Mouse (Mus musculus) midbrain, embryonic 16.5 days (tissue): ENCODE results near the gene Rps11. TPM values are rescaled to one million over a fixed set of nuclear protein-coding genes. Genes with fewer than 3 reads are reported as not detected.

Experiments used
- ATAC-seq: fragments of 200-750 bp; cut with Nextera tagmentation; 2 replicates; pipeline ENCODE4 v1.8.0; 2017; ENCODE audit warnings: moderate TSS enrichment
- H3K27ac ChIP-seq: fragments of 300-500 bp; sonication (generic); 2 replicates; pipeline ENCODE4 v1.5.1; 2014; ENCODE audit warnings: mild to moderate bottlenecking, low read length, mixed read lengths
- H3K27me3 ChIP-seq: fragments of 300-500 bp; sonication (generic); 2 replicates; pipeline ENCODE4 v1.6.1; 2014; ENCODE audit warnings: low read depth, low read length, mixed read lengths; ENCODE audit not compliant: control insufficient read depth, insufficient read depth
- H3K36me3 ChIP-seq: fragments of 300-500 bp; sonication (generic); 2 replicates; pipeline ENCODE4 v1.6.1; 2014; ENCODE audit warnings: mild to moderate bottlenecking, low read length, moderate library complexity, mixed read lengths; ENCODE audit not compliant: control insufficient read depth, insufficient read depth
- H3K4me1 ChIP-seq: fragments of 300-500 bp; sonication (generic); 2 replicates; pipeline ENCODE4 v1.6.1; 2014; ENCODE audit warnings: mild to moderate bottlenecking, low read length, mixed read lengths; ENCODE audit not compliant: control insufficient read depth, insufficient read depth
- H3K4me2 ChIP-seq: fragments of 300-500 bp; sonication (generic); 2 replicates; pipeline ENCODE4 v1.6.1; 2014; ENCODE audit warnings: mild to moderate bottlenecking, low read length, mixed read lengths
- H3K4me3 ChIP-seq: fragments of 300-500 bp; sonication (generic); 2 replicates; pipeline ENCODE4 v1.5.1; 2014; ENCODE audit warnings: low read depth, mild to moderate bottlenecking, low read length, moderate library complexity, mixed read lengths
- H3K9ac ChIP-seq: fragments of 300-500 bp; sonication (generic); 2 replicates; pipeline ENCODE4 v1.6.1; 2014; ENCODE audit warnings: low read depth, low read length, mixed read lengths
- H3K9me3 ChIP-seq: fragments of 300-500 bp; sonication (generic); replicated peaks from 2 replicates; pipeline ENCODE4 v1.6.1; 2014; ENCODE audit warnings: mild to moderate bottlenecking, low read length, mixed read lengths; ENCODE audit not compliant: control insufficient read depth, poor library complexity, severe bottlenecking
- WGBS: fragments of 180-500 bp; shearing (Covaris S2); extraction: QIAGEN DNeasy Blood & Tissue Kit; methylation state at CpG from one replicate; pipeline ENCODE4 v1.1.7; 2014; 5-methylcytosine and 5-hydroxymethylcytosine counted together
- polyA plus RNA-seq: library from polyadenylated mRNA; unstranded; fragments of >200 nt; fragmentation: Nextera tagmentation; extraction: Ambion mirVana; gene quantifications from 2 replicates; pipeline ENCODE4 v1.2.1, GENCODE M21; 2015

Gene Rps11
- polyA plus RNA-seq, 1 experiment from 2014 or later = 657 TPM

DNA sequence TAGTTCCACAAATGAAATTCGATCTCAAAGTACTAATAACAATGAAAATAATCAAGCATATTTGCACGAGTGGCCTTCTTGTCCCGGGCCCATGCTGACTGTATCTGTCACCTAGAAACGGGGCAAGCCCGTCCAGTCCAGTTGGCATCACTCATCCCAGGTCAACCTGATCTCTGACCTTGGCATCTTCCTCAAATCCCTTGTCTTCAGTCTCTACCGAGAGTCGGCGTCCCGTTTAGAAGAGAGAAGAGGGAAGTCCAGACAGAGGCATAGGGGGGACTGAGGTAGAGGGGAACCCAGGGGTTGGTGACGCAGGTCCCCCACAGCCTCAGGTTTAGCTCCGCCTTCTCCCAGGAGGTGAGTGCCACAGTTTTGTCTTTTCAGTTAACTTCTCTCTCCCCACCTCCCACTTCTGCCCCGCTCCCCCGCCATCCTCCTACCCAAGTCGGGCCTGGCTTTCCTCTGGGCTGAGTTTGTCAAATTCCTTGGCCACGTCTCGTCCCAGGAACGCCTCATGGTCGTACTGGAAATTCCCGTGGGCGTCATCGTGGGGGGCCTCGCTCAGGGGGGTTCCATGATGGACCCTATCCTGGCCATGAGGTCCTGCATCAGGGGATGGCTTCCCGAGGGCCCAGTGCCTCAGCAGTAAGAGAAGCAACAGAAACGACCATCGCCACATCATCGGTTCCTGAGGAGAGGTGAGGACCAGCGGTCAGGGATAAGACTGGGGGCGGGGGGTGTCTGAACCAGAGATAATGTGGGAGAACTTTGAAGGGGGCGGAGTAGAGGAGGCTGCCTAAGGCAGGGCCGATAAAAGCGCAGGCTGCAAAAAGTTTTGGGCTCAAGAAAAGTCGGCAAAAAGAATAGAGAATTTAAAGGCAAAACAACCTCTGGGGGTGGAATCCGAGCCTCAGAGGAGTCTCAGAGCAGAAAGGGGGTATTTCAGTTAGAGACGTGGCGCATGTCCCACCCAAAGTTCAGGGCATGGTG lies 32.9 kb downstream of the Rps11 start:
- Histone ChIP-seq H3K4me3 (peak overlapping the region; percentile 40), H3K4me1 (peaks cover 5% of the 10 kb centered on the region), H3K9ac (peak overlapping the region; percentile 57), H3K36me3 (peaks cover 3% of the 10 kb centered on the region; the same call in 1 of the 2 replicates), H3K9me3 (no peaks in the 10 kb centered on the region), H3K27me3 (no peaks in the 10 kb centered on the region), H3K27ac (no peak overlapping the region), H3K4me2 (peak overlapping the region; percentile 60)
- peak; percentile 61 for ATAC-seq
- WGBS = 17% methylated on average over 35 of the region's 35 CpGs

DNA sequence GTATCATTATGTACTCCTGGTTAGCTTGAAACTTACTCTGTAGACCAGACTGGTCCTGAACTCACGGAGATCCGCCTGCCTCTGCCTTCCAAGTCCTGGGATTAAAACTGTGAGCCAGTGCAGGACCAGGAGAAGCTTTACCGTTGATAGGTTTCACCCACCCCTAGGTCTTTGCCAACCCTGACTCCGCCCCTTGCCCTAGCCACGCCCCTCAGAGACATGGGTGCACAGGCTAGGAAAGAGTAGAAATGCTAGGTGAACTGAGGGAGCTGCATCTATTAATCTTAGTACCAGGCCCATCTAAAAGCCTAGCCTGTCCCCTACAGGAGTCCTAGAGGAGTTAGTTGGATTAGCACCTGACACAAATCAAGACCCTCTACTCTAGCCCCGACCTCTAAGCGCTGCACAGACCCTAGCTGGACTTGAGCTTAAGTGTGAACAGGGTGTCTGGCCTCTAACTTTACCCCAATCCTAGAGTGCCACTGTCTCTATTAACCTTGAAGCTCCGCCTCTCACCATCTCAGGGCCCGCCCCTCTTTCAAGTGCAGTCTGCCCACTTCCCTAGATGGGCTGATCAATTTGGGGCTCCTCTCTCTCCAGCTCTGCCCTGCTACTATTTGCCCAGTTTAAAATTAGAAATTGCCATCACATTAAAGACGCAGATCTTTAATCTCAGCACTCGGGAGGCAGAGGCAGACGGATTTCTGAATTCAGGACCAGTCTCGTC lies 33.8 kb downstream of the Rps11 start:
- Histone ChIP-seq H3K9me3 (no peaks in the 10 kb centered on the region), H3K27me3 (no peaks in the 10 kb centered on the region), H3K9ac (no peak overlapping the region), H3K4me2 (no peak overlapping the region), H3K27ac (no peak overlapping the region), H3K36me3 (peaks cover 5% of the 10 kb centered on the region; the same call in 1 of the 2 replicates), H3K4me3 (no peak overlapping the region), H3K4me1 (peaks cover 5% of the 10 kb centered on the region)
- no peak for ATAC-seq
- WGBS = 82% methylated on average over 13 of the region's 13 CpGs

DNA sequence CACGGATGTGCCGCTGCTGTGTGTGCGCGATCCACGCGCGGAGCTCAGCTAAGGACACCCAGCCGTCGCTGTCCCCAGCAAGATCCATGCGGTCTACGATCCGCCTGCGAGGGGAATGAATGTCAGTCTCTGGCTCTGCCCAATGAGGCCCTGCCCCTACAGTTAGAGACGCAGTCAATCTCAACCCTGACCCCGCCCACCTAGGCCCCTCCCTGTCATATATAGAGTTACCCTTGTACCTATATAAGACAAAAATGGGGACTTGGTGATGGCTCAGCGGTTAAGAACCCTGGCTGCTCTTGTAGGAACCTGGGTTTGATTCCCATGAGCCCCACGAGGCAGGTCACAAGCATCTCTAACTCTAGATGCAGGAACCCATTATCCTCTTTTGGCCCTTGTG lies 35.6 kb downstream of the Rps11 start:
- no peak overlapping the region for H3K4me3 ChIP-seq
- H3K27ac ChIP-seq = no peak overlapping the region
- H3K9me3 ChIP-seq = no peaks in the 10 kb centered on the region
- H3K4me2 ChIP-seq = no peak overlapping the region
- 97% methylated on average over 17 of the region's 17 CpGs for WGBS
- no peak overlapping the region for H3K9ac ChIP-seq
- no peak for ATAC-seq
- H3K27me3 ChIP-seq = no peaks in the 10 kb centered on the region
- H3K4me1 ChIP-seq = peaks cover 5% of the 10 kb centered on the region
- H3K36me3 ChIP-seq = peaks cover 5% of the 10 kb centered on the region; the same call in 1 of the 2 replicates

DNA sequence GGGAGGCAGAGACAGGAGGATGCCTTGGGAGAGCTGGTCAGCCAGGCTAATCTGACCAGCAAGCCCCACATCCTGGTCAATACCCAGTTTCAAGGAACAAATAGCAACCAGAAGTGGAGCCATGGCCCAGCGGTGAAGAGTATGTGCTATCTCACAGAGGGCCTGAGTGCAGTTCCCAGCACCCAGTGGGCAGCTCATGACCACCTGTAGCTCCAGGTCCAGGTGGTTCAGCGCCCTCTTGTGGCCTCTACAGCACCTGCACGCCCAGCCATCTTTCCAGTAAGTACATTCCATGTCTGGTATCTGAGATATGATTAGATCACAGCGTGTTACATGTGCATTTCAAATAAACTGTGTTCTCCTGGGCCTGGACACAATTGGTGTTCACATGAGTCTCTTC lies 38.2 kb downstream of the Rps11 start:
- Histone ChIP-seq H3K27me3 (no peaks in the 10 kb centered on the region), H3K27ac (no peak overlapping the region), H3K36me3 (peaks cover 5% of the 10 kb centered on the region; the same call in 1 of the 2 replicates), H3K4me3 (no peak overlapping the region), H3K4me2 (no peak overlapping the region), H3K4me1 (peaks cover 2% of the 10 kb centered on the region; the same call in 1 of the 2 replicates), H3K9ac (no peak overlapping the region), H3K9me3 (no peaks in the 10 kb centered on the region)
- no peak for ATAC-seq
- WGBS = 82% methylated on average over 4 of the region's 4 CpGs

DNA sequence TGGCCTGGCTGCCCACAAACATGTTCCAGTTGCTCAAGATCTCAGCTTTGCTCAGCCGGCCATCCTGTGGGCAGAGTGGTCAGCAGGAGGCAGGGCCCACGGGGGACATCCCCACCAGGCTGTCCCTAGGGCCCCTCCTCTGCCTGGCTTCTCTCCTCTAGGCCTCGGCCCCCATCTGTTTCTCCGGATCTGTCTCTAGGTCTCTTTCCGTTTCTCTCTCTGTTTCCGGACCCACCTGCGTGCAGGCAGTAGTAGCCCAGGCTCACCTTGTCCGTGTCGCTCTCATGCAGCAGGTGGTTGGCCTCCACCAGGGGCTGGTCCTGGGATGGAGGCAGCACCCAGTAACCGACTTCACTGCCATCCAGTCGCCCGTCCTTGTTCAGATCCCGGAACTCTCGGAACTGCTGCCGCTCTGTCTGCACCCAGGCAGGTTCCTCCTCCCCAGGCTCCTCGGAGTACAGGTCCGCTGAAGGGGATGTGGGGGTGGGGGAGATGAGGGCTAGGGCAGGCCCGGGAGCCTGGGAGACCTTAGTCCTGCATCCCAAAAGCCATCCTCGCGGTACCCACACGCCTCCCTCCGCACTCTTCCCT lies 40.8 kb downstream of the Rps11 start:
- Histone ChIP-seq H3K4me2 (no peak overlapping the region), H3K27me3 (no peaks in the 10 kb centered on the region), H3K9ac (peak overlapping the region; percentile 20; the same call in 1 of the 2 replicates), H3K4me1 (no peaks in the 10 kb centered on the region), H3K27ac (no peak overlapping the region), H3K36me3 (peaks cover 5% of the 10 kb centered on the region; the same call in 1 of the 2 replicates), H3K9me3 (no peaks in the 10 kb centered on the region), H3K4me3 (no peak overlapping the region)
- WGBS = 81% methylated on average over 22 of the region's 22 CpGs
- ATAC-seq = no peak

DNA sequence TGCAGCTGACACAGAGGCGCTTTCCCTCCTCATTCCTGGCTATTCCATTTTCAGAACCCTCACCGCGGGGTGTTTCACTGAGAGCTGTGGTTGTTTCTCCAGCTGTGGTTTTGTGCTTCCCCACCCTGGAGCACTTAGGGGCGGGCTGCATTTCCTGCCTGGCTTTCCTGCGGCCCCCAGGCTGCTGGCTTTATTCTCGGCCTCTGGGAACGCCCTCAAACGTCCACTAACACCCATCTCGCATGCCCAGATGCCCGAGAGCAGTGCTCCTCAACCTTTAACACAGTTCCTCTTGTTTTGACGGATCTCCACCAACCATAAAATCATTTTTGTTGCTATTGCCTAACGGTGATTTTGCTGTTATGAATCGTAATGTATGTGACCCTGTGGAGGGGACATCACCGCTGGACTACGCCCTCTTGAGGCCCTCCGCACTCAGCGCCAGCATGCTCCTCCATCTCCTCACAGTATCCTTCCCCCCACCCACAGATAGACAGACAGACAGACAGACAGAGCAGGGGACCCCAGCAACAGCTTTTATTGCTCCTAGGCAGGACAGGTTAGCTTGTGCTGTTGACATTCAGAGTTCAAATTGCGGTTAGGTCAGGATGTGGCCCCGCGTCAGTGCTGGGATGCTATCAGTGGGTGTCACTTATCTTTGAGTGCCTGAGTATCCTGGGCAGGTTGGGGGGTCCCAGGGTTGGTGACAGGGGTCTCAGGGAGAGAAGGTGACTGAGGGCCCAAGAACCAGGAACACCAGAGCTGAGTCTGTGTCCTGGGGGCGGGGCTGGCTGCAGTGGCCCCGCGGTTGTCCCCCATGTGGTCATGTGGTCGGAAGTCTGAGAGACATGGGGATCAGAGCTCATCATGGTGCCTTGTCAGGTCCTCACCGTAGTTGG lies 41.6 kb downstream of the Rps11 start:
- Histone ChIP-seq H3K4me3 (no peak overlapping the region), H3K36me3 (peaks cover 7% of the 10 kb centered on the region; the same call in 1 of the 2 replicates), H3K27me3 (no peaks in the 10 kb centered on the region), H3K9ac (peak overlapping the region; percentile 20; the same call in 1 of the 2 replicates), H3K9me3 (no peaks in the 10 kb centered on the region), H3K4me2 (no peak overlapping the region), H3K27ac (peak overlapping the region; percentile 53), H3K4me1 (no peaks in the 10 kb centered on the region)
- ATAC-seq = no peak
- 78% methylated on average over 25 of the region's 25 CpGs for WGBS

DNA sequence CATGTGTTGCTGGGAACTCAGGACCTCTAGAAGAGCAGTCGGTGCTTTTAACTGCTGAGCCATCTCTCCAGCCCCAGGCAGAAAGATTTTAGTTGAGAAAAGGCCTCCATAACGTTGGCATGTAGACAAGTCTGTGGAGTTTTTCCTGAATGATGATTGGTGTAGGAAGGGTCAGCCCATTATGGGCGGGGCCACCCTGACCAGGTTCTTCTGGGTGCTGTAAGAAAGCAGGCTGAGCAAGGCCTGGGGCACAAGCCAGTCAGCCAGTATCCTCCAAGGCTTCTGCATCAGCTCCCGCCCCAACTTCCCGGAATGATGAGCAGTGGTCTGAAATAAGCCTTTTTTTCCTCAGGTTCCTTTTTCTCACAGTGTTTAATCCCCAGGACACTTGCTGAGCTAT lies 43.2 kb downstream of the Rps11 start:
- ATAC-seq = no peak
- Histone ChIP-seq H3K9me3 (no peaks in the 10 kb centered on the region), H3K4me3 (no peak overlapping the region), H3K9ac (no peak overlapping the region), H3K4me2 (no peak overlapping the region), H3K27ac (no peak overlapping the region), H3K4me1 (no peaks in the 10 kb centered on the region), H3K36me3 (peaks cover 14% of the 10 kb centered on the region), H3K27me3 (no peaks in the 10 kb centered on the region)
- 45% methylated on average over 5 of the region's 5 CpGs for WGBS

DNA sequence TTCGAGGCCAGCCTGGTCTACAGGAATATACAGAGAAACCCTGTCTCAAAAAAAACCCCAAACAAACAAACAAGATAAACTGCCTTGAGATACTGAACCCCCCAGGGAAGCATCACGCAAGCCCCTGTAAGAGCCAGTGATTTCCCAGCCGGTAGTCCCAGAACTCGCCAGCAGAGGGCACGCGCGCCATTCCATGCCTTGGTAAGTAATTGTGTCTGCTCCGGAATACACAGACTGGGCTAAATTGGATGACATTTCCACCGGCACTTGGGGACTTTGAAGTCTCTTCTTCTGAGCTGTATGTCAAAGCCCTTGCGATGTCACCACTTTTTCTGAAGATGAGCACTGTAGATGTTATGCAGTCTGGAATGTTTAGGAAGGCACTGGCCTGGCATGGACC lies 44.4 kb downstream of the Rps11 start:
- Histone ChIP-seq H3K36me3 (peaks cover 14% of the 10 kb centered on the region), H3K9me3 (no peaks in the 10 kb centered on the region), H3K27me3 (no peaks in the 10 kb centered on the region), H3K4me3 (no peak overlapping the region), H3K9ac (no peak overlapping the region), H3K4me2 (no peak overlapping the region), H3K27ac (peak overlapping the region; percentile 9; the same call in 1 of the 2 replicates), H3K4me1 (no peaks in the 10 kb centered on the region)
- peak; percentile 46; the same call in 1 of the 2 replicates for ATAC-seq
- 1% methylated on average over 10 of the region's 10 CpGs for WGBS
